Mouse (Mus musculus) lung, postnatal 0 days (tissue): ENCODE measurements around the gene Focad.

Source experiments
- CTCF ChIP-seq: IDR thresholded peaks from 2 replicates; pipeline ENCODE4 v1.5.1; 2016; ENCODE audit warnings: antibody characterized with exemption, mild to moderate bottlenecking
- EP300 ChIP-seq: IDR thresholded peaks from 2 replicates; pipeline ENCODE4 v1.6.1; 2016; ENCODE audit warnings: antibody characterized with exemption, mild to moderate bottlenecking, control low read depth

- TF ChIP-seq CTCF (no peak), EP300 (no peak)
These were observed 302.6 kb downstream of the Focad start for GRCm38 (mm10) chr4:88396995-88397521.
